Mouse (Mus musculus) CH12.LX (cell line): Measurements from ENCODE around the gene A630023A22Rik.

Experiments
- BHLHE40 ChIP-seq: IDR thresholded peaks from 2 replicates; pipeline ENCODE4 v1.6.1; 2011; ENCODE audit warnings: mild to moderate bottlenecking, low read depth, low read length, improper control_type of control experiment
- CTCF ChIP-seq, 2 experiments: IDR thresholded peaks in 1 of 2; conservative IDR thresholded peaks in 1 of 2; 2 replicates each; pipeline ENCODE4 v1.5.1; 2011 to 2012; ENCODE audit warnings: low read depth in 2 of 2, low read length in 2 of 2, improper control_type of control experiment in 1 of 2, inconsistent platforms in 1 of 2, mild to moderate bottlenecking in 1 of 2, moderate library complexity in 1 of 2
- POLR2A ChIP-seq: IDR thresholded peaks from 2 replicates; pipeline ENCODE4 v1.6.1; 2011; ENCODE audit warnings: low read depth, mild to moderate bottlenecking, improper control_type of control experiment, low read length
- POLR2AphosphoS2 ChIP-seq: IDR thresholded peaks from 2 replicates; pipeline ENCODE4 v1.6.1; 2011; ENCODE audit warnings: low read depth, low read length, improper control_type of control experiment

GRCm38 (mm10) chr14:34086806-34087205 is 15.7 kb downstream of the A630023A22Rik start:
- no peak for TF ChIP-seq POLR2AphosphoS2
- TF ChIP-seq CTCF (conservative IDR thresholded peaks at IDR 0.05 in 1 of 2, IDR thresholded peaks at IDR 0.05 in 1 of 2; ENCODE audit: low read depth in 2 of 2, low read length in 2 of 2) = no peak
- no peak for TF ChIP-seq BHLHE40
- TF ChIP-seq POLR2A = no peak
